Mouse (Mus musculus): Measurements from ENCODE around the gene Tagap.
"Not testable (repeated sequence)": the region's sequence is repeated elsewhere in the genome, so short reads cannot be mapped to it uniquely, and the experiment has no call there.

DNA sequence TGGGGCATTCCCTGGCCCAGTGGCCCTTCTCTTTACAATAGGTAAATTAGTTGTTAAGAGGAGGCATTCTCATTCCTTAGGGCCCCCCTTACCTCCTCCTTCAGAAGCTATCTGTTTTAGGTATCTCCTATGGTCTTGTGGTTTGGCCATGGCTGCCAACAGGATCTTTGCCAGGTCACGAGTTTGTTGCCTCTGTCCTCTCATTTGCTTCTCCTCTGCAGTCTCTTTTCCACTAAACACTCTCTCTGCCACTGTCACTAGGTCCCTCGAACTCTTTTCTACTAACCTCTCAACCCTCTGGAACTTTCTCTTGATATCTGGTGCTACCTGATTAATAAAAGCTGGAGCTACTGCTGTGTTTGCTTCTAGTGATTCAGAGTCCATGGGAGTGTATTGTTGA, 38.6 kb downstream of the Tagap start:
- not testable (repeated sequence) for TF ChIP-seq CTCF (IDR thresholded peaks at IDR 0.05; ENCODE audit: extremely low read depth, insufficient read depth, insufficient read length, insufficient replicate concordance); POLR2A (IDR thresholded peaks at IDR 0.05; ENCODE audit: low read depth, low read length)
